Mouse (Mus musculus): ENCODE data around the gene Slc16a14. TPM values are rescaled to one million over a fixed set of nuclear protein-coding genes. Genes with fewer than 3 reads are reported as not detected.

The Slc16a14 gene
- polyA plus RNA-seq, 1 experiment from 2014 or later: 8.3 TPM

GRCm38 (mm10) chr1:84859597-84859996 is 75.3 kb downstream of the Slc16a14 start:
- Histone ChIP-seq H3K4me3 (no peak overlapping the region), H3K4me2 (replicated peaks) (no peak overlapping the region), H3K27ac (no peak overlapping the region), H3K4me1 (no peaks in the 10 kb centered on the region), H3K9me3 (replicated peaks) (no peaks in the 10 kb centered on the region), H3K36me3 (no peaks in the 10 kb centered on the region), H3K9ac (no peak overlapping the region), H3K27me3 (no peaks in the 10 kb centered on the region)
- WGBS: 89% methylated on average over 6 of the region's 6 CpGs
- no peak for ATAC-seq (ENCODE audit: low FRiP score)

Other genes starting within 250 kb of the Slc16a14 start
- 130 and 146 TPM in 2 replicates for gene Dner, start 238.9 kb downstream of the Slc16a14 start, polyA plus RNA-seq (2016; fragmentation: Nextera tagmentation; extraction: Ambion mirVana)
- 8.6 and 10.8 TPM in 2 replicates for gene Fbxo36, start 95.3 kb downstream of the Slc16a14 start, polyA plus RNA-seq (2016; fragmentation: Nextera tagmentation; extraction: Ambion mirVana)
- gene Trip12, start 94.6 kb downstream of the Slc16a14 start, polyA plus RNA-seq (2016; fragmentation: Nextera tagmentation; extraction: Ambion mirVana): 109 and 118 TPM in 2 replicates
- gene Gm10553, start 165.0 kb upstream of the Slc16a14 start, polyA plus RNA-seq (2016; fragmentation: Nextera tagmentation; extraction: Ambion mirVana): not detected in 2 replicates
- not detected in 2 replicates for gene A530032D15Rik, start 174.7 kb upstream of the Slc16a14 start, polyA plus RNA-seq (2016; fragmentation: Nextera tagmentation; extraction: Ambion mirVana)